Mouse (Mus musculus): ENCODE results near the gene Smim14. TPM values are rescaled to one million over a fixed set of nuclear protein-coding genes. Genes with fewer than 3 reads are reported as not detected.

The Smim14 gene
- polyA plus RNA-seq, 1 experiment from 2014 or later: 108 TPM

DNA sequence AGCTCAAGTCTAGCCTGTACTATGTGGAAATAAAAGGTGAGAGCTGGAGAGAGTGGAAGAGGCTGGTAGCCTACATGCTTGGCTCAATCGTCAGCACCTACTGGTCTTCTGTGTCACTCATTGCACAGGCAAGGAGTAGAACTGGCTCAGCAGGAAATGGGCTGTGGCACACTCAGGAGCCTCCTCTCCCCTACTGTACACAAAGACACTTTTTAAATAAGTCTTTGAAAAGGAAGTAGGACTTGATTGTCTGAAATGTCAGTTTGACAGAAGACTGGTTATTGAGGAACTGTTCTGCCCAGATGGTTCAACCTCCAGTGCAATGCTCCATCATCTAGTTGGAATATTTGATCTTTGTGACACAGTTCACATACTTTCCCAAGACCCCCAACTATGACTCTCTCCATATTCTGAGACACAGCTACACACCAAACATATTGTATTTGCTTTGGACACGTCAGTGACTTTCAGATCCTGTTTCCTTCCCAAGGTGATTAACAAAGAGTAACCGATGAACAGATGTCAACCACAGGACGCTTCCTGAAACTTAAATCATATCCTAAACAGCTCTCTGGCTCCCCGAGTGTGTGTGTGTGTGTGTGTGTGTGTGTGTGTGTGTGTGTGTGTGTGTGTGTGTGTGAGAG is 22.2 kb downstream of the Smim14 start:
- Histone ChIP-seq H3K27me3 (no peaks in the 10 kb centered on the region), H3K36me3 (no peaks in the 10 kb centered on the region), H3K9me3 (no peaks in the 10 kb centered on the region), H3K9ac (no peak overlapping the region), H3K4me2 (no peak overlapping the region), H3K27ac (peak overlapping the region; percentile 43), H3K4me3 (no peak overlapping the region), H3K4me1 (peaks cover 12% of the 10 kb centered on the region; the same call in 1 of the 2 replicates)
- 35% methylated on average over 5 of the region's 5 CpGs for WGBS
- ATAC-seq (ENCODE audit: borderline replicate concordance, extremely low read depth, low FRiP score, low TSS enrichment): peak; percentile 55; the same call in 1 of the 2 replicates

DNA sequence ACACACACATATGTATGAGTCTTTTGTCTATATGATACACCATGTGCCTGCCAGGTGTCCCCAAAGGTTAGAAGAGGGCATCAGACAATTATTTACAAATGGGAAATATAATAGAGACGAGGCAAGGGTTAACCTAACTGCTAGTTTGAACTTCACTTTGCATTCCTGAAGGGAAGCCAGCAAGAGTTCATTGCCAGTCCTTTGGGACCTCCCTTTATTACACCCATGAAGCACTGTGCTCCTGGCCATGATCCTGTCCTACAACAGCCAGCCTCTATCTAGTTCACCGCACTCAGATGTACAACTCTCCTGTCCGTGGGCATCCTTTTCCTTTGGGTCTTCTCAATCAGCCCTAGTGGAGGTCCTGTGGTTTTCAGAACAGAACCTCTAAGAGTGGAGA is 23.5 kb downstream of the Smim14 start:
- ATAC-seq (ENCODE audit: borderline replicate concordance, extremely low read depth, low FRiP score, low TSS enrichment): no peak
- Histone ChIP-seq H3K4me2 (no peak overlapping the region), H3K4me3 (no peak overlapping the region), H3K27ac (no peak overlapping the region), H3K4me1 (peaks cover 12% of the 10 kb centered on the region; the same call in 1 of the 2 replicates), H3K27me3 (no peaks in the 10 kb centered on the region), H3K9me3 (no peaks in the 10 kb centered on the region), H3K36me3 (no peaks in the 10 kb centered on the region), H3K9ac (no peak overlapping the region)
- WGBS: 68% methylated on average over 3 of the region's 3 CpGs

DNA sequence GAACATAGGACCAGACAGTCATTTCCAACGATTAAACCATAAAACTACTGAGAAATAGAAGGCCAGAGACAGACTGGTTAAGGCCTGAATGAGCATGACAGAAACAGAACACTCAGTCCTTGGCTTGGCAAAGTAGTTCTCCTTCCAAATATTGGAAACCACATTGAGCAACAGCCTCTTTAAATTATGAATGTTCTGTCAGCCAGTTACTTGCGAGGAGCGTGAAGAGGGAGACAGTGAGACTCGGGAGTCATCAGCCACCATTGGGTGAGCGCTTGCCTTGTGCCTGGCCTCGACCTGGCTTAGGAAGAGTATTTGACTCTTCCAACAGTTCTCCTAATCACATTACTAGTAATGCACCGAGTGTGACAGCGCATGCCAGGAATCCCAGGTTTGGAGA is 28.6 kb downstream of the Smim14 start:
- no peak overlapping the region for H3K9ac ChIP-seq
- H3K4me3 ChIP-seq: no peak overlapping the region
- H3K27me3 ChIP-seq: no peaks in the 10 kb centered on the region
- H3K9me3 ChIP-seq: no peaks in the 10 kb centered on the region
- H3K27ac ChIP-seq: no peak overlapping the region
- 73% methylated on average over 8 of the region's 8 CpGs for WGBS
- H3K4me2 ChIP-seq: no peak overlapping the region
- no peaks in the 10 kb centered on the region for H3K4me1 ChIP-seq
- no peaks in the 10 kb centered on the region for H3K36me3 ChIP-seq
- no peak for ATAC-seq (ENCODE audit: borderline replicate concordance, extremely low read depth, low FRiP score, low TSS enrichment)

DNA sequence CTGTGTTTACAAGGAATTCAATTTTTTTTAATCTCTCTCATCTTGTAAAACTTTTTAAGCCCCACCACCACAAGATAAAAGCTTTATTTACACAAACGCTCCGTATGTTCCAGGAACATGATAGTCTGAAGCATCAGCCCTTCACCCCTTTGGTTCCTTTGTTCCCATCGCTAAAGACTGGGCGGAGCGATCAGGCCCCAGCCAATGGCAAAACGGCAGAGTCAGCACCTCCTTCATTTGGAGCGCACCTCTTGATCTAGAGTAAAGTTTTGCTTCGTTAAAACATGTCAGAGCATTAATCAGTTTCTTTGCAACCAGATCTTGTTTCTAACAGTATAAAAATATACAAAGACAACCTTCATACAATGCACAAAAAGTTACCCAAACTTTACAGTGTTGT is 31.2 kb downstream of the Smim14 start:
- Histone ChIP-seq H3K4me3 (no peak overlapping the region), H3K36me3 (no peaks in the 10 kb centered on the region), H3K4me1 (no peaks in the 10 kb centered on the region), H3K9ac (no peak overlapping the region), H3K27ac (no peak overlapping the region), H3K9me3 (no peaks in the 10 kb centered on the region), H3K4me2 (peak overlapping the region; percentile 44), H3K27me3 (no peaks in the 10 kb centered on the region)
- no peak for ATAC-seq (ENCODE audit: borderline replicate concordance, extremely low read depth, low FRiP score, low TSS enrichment)
- WGBS: 10% methylated on average over 8 of the region's 8 CpGs

DNA sequence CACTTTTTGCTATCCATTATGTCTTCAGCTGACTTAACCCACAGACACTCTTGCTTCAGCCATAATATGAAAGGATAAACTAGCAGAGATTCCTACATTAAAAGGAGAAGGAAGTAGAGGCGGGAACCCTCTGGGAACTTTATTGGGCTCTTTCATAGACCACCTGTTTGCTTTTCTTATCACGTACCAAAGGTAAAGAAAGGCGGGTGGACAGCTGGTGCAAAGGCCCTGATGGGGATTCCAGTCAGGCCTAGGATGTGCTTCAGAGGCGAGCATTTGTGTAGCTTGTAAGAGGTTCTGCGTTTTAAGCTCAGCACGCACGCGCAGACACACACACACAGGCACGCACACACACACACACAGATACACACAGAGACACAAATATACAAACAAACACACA is 35.6 kb downstream of the Smim14 start:
- no peak for ATAC-seq (ENCODE audit: borderline replicate concordance, extremely low read depth, low FRiP score, low TSS enrichment)

DNA sequence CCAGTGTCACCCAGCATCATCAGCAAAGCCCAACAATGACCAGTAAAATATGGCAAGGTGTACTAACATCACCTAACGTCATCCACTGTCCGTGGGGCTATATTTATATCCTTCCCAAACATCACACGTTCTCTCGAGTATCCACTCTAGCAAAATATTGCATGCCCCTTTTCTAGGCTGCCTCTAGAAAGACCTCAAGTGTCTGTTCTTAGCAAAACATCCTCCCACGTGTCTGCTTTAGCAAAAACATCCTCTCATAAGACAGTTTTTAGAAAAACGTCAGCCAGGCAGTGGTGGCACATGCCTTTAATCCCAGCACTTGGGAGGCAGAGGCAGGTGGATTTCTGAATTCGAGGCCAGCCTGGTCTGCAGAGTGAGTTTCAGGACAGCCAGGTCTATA is 36.8 kb downstream of the Smim14 start:
- H3K4me3 ChIP-seq: no peak overlapping the region
- H3K27me3 ChIP-seq: no peaks in the 10 kb centered on the region
- no peaks in the 10 kb centered on the region for H3K4me1 ChIP-seq
- no peak for ATAC-seq (ENCODE audit: borderline replicate concordance, extremely low read depth, low FRiP score, low TSS enrichment)
- H3K27ac ChIP-seq: no peak overlapping the region
- H3K4me2 ChIP-seq: no peak overlapping the region
- H3K9ac ChIP-seq: no peak overlapping the region
- no peaks in the 10 kb centered on the region for H3K9me3 ChIP-seq
- 73% methylated on average over 7 of the region's 7 CpGs for WGBS
- no peaks in the 10 kb centered on the region for H3K36me3 ChIP-seq

More for the DNA sequence above, 35.6 kb downstream of the Smim14 start:
- no peak overlapping the region for H3K4me2 ChIP-seq
- H3K9ac ChIP-seq: no peak overlapping the region
- no peaks in the 10 kb centered on the region for H3K9me3 ChIP-seq
- H3K27me3 ChIP-seq: no peaks in the 10 kb centered on the region
- H3K27ac ChIP-seq: no peak overlapping the region
- no peaks in the 10 kb centered on the region for H3K36me3 ChIP-seq
- H3K4me1 ChIP-seq: no peaks in the 10 kb centered on the region
- H3K4me3 ChIP-seq: no peak overlapping the region
- WGBS: 60% methylated on average over 9 of the region's 9 CpGs

DNA sequence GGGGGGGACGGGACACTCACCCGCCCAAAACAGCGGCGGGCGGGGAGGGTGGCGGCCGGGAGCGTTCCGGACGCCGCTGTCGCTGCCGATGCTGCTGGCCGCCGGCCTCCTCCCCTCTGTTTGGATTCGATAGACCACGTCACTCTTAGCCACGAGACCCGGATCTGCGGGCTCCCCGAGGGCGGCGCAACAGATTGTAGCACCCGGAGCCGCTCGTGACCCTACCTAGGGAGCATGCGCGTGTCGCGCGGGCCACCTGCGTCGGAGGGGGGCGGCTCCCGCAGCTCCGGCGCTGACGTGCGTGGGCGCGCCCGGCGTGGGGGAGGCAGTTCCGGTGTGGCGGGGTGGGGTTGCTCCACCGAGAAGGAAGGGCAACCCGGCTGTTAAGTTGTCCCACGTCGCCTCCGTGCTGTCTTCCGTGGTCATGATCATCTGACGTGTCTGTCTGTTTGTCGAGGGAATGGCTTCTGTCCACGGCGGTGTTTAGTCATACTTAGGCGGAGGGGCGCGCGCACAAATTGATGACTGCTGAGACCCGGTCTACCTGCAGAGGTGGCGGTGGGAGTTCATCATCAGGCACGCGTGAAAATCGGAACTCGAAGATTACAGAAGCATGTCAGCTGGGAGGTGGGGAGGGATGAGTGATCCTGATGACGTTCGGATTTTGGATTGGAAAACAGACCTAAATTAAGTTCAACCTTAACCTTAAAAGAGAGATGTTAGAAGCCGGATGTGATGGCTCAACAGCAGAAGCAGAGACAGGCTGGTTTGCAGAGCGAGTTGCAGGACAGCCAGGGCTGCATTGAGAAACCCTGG is 44.1 kb downstream of the Smim14 start, which contains the start of gene Gm43552:
TSS of gene Gm43552 (minus strand) at position 118 of the 816 bp plus-strand sequence.
- Histone ChIP-seq H3K4me1 (peaks cover 32% of the 10 kb centered on the region), H3K9me3 (no peaks in the 10 kb centered on the region), H3K27ac (peak within 1 kb of the TSS; percentile 96), H3K4me2 (peak within 1 kb of the TSS; percentile 81), H3K27me3 (no peaks in the 10 kb centered on the region), H3K4me3 (peak within 1 kb of the TSS; percentile 87), H3K36me3 (no peaks in the 10 kb centered on the region), H3K9ac (peak within 1 kb of the TSS; percentile 85)
- WGBS: under 1% methylated on average over 65 of the region's 69 CpGs
- ATAC-seq (ENCODE audit: borderline replicate concordance, extremely low read depth, low FRiP score, low TSS enrichment): peak; percentile 99

DNA sequence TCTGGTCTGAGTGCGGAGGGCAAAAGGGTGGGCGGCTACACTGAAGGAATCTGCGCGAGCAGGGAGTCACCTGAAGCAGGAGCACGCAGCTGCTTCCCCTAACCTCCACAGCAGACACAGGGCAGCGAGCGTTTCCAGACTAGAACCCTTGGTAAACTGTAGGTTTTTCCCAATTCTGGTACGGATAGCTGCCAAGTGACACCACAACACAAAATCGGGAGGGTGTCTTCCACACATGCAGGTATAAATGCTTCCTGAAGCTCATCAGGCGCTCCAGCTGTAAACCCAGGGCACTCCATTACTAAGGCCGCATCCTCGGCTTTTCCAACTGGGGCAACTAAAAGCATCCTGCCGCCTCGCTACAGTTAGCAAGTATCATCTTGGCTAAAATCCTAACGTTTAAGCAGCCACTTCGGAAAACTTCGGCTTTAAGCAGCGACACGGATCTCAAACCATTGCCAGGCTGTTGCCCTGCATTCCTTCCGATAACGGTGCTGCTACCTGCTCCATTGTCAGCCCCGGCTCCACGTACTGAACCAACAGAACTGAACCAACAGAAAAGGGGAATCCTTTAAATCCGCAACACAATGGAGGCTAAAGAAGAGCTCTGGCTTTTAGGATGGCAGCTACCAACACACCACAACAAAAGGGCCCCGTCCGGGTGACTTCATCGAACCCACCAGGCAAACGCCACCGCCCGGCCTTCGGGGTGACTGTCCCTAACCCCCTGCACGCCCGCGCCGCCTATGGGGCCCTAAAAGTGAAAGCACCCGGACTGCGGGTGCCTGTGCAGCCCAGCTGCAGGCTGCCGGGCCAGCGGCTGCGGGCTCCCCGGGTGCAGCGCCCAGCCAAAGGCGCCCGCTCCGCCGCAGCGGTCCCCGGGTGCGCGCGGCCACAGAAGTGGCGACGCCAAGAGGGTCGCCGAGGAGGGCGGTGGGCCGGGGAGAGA is 44.9 kb downstream of the Smim14 start:
- peak; percentile 87 for ATAC-seq (ENCODE audit: borderline replicate concordance, extremely low read depth, low FRiP score, low TSS enrichment)
- WGBS: under 1% methylated on average over 56 of the region's 57 CpGs
- H3K36me3 ChIP-seq: no peaks in the 10 kb centered on the region
- peak overlapping the region; percentile 96 for H3K27ac ChIP-seq
- H3K9me3 ChIP-seq: no peaks in the 10 kb centered on the region
- H3K27me3 ChIP-seq: no peaks in the 10 kb centered on the region
- H3K4me1 ChIP-seq: peaks cover 32% of the 10 kb centered on the region
- H3K4me2 ChIP-seq: peak overlapping the region; percentile 81
- H3K4me3 ChIP-seq: peak overlapping the region; percentile 87
- H3K9ac ChIP-seq: peak overlapping the region; percentile 85

DNA sequence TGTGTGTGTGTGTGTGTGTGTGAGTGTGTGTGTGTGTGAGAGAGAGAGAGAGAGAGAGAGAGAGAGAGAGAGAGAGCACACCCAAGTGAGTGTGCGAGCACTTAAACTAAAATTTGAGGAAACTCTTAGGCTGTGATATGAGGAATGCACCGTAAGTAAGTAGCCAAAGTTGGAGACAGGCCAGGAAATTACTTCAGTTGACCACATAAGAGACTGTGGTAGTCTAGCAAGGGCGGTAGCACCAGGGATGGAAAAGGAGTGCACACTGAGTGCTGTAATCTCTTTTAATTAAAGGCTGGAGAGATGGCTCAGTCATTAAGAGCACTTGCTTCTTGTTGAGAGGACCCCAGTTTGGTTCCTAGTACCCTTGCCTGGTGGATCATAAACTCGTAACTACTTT is 47.2 kb downstream of the Smim14 start:
- Histone ChIP-seq H3K9me3 (no peaks in the 10 kb centered on the region), H3K9ac (no peak overlapping the region), H3K27ac (no peak overlapping the region), H3K4me2 (no peak overlapping the region), H3K4me3 (no peak overlapping the region), H3K4me1 (peaks cover 35% of the 10 kb centered on the region), H3K27me3 (no peaks in the 10 kb centered on the region), H3K36me3 (no peaks in the 10 kb centered on the region)
- WGBS: 44% methylated on average over 4 of the region's 4 CpGs
- ATAC-seq (ENCODE audit: borderline replicate concordance, extremely low read depth, low FRiP score, low TSS enrichment): no peak

DNA sequence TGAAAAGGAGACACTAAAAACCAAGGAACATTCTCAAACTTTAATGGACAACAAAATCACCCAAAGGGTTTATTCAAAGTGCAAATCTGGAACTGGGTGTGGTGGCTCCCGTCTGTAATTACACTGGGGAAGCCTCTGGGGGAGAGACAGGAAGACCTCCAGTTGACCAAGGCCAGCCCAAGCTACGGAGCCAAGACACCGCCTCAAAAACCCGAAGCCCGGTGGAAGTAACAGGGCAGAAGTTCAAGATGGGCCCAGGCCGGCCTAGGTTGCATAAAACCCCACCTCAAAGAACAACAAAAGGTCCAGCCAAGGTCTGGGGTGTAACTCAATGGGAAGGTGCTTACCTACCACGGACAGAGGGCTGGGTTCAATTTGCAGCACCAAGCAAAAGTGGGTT is 48.3 kb downstream of the Smim14 start:
- 84% methylated on average over 7 of the region's 7 CpGs for WGBS
- H3K36me3 ChIP-seq: no peaks in the 10 kb centered on the region

DNA sequence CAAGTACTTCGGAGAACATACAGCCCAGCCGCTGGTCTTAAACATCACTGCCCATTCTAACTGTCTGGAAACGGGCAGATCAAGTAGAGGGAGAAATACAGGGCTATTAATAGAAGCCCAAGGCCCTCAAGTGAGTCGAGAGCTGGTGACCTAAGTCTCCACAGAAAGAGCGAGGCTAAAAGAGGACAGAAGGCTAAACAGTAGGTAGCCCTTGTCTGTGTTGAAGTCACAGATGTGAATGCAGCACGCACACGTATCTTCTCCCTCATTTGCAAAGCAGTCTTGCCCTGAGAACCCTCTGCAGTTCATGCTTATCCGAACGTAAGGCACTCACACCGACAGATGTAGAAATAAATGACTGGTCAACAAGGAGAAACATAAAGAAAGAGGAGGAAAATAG is 49.6 kb downstream of the Smim14 start:
- H3K9ac ChIP-seq: no peak overlapping the region
- no peaks in the 10 kb centered on the region for H3K27me3 ChIP-seq
- WGBS: 78% methylated on average over 10 of the region's 10 CpGs

More for the DNA sequence above, 48.3 kb downstream of the Smim14 start:
- Histone ChIP-seq H3K9ac (no peak overlapping the region), H3K4me1 (peaks cover 35% of the 10 kb centered on the region), H3K27me3 (no peaks in the 10 kb centered on the region), H3K4me3 (no peak overlapping the region), H3K4me2 (no peak overlapping the region), H3K27ac (no peak overlapping the region), H3K9me3 (no peaks in the 10 kb centered on the region)
- no peak for ATAC-seq (ENCODE audit: borderline replicate concordance, extremely low read depth, low FRiP score, low TSS enrichment)

More for the DNA sequence above, 49.6 kb downstream of the Smim14 start:
- H3K27ac ChIP-seq: no peak overlapping the region
- no peaks in the 10 kb centered on the region for H3K9me3 ChIP-seq
- H3K4me3 ChIP-seq: no peak overlapping the region
- peaks cover 31% of the 10 kb centered on the region for H3K4me1 ChIP-seq
- no peaks in the 10 kb centered on the region for H3K36me3 ChIP-seq
- H3K4me2 ChIP-seq: no peak overlapping the region
- ATAC-seq (ENCODE audit: borderline replicate concordance, extremely low read depth, low FRiP score, low TSS enrichment): no peak

Data from lung, embryonic 15.5 days (tissue).